Mouse (Mus musculus) stomach, embryonic 16.5 days (tissue): Measurements from ENCODE around the gene Gm11011. TPM values are rescaled to one million over a fixed set of nuclear protein-coding genes. Genes with fewer than 3 reads are reported as not detected.

Experiments
- ATAC-seq: fragments of 200-750 bp; cut with Nextera tagmentation; 2 replicates; pipeline ENCODE4 v1.8.0; 2017; ENCODE audit warnings: moderate number of reproducible peaks, moderate TSS enrichment; ENCODE audit not compliant: insufficient read depth, low FRiP score
- H3K27ac ChIP-seq: fragments of 300-500 bp; sonication (generic); 2 replicates; pipeline ENCODE4 v1.5.1; 2014; ENCODE audit warnings: low read length
- H3K27me3 ChIP-seq: fragments of 300-500 bp; sonication (generic); 2 replicates; pipeline ENCODE4 v1.6.1; 2014; ENCODE audit warnings: low read length, control low read depth, mixed read lengths; ENCODE audit not compliant: control insufficient read depth, insufficient read depth
- H3K36me3 ChIP-seq: fragments of 300-500 bp; sonication (generic); 2 replicates; pipeline ENCODE4 v1.6.1; 2014; ENCODE audit warnings: low read length; ENCODE audit not compliant: control insufficient read depth, insufficient read depth
- H3K4me1 ChIP-seq: fragments of 300-500 bp; sonication (generic); 2 replicates; pipeline ENCODE4 v1.6.1; 2014; ENCODE audit warnings: low read length, control low read depth, mixed read lengths; ENCODE audit not compliant: control insufficient read depth, insufficient read depth
- H3K4me2 ChIP-seq: fragments of 300-500 bp; sonication (generic); 2 replicates; pipeline ENCODE4 v1.6.1; 2014; ENCODE audit warnings: low read depth, low read length, mixed read lengths
- H3K4me3 ChIP-seq: fragments of 300-500 bp; sonication (generic); replicated peaks from 2 replicates; pipeline ENCODE4 v1.5.1; 2014; ENCODE audit warnings: mild to moderate bottlenecking, low read length
- H3K9ac ChIP-seq: fragments of 300-500 bp; sonication (generic); 2 replicates; pipeline ENCODE4 v1.6.1; 2014; ENCODE audit warnings: low read length
- H3K9me3 ChIP-seq: fragments of 300-500 bp; sonication (generic); replicated peaks from 2 replicates; pipeline ENCODE4 v1.6.1; 2016; ENCODE audit warnings: low read length, control low read depth; ENCODE audit not compliant: control insufficient read depth
- WGBS: fragments of 180-500 bp; shearing (Covaris S2); extraction: QIAGEN DNeasy Blood & Tissue Kit; methylation state at CpG from one replicate; pipeline ENCODE4 v1.1.7; 2014; 5-methylcytosine and 5-hydroxymethylcytosine counted together
- polyA plus RNA-seq: library from polyadenylated mRNA; unstranded; fragments of >200 nt; fragmentation: Nextera tagmentation; extraction: Ambion mirVana; gene quantifications from 2 replicates; pipeline ENCODE4 v1.2.1, GENCODE M21; 2015

Gene Gm11011
- polyA plus RNA-seq, 1 experiment from 2014 or later: not detected

DNA sequence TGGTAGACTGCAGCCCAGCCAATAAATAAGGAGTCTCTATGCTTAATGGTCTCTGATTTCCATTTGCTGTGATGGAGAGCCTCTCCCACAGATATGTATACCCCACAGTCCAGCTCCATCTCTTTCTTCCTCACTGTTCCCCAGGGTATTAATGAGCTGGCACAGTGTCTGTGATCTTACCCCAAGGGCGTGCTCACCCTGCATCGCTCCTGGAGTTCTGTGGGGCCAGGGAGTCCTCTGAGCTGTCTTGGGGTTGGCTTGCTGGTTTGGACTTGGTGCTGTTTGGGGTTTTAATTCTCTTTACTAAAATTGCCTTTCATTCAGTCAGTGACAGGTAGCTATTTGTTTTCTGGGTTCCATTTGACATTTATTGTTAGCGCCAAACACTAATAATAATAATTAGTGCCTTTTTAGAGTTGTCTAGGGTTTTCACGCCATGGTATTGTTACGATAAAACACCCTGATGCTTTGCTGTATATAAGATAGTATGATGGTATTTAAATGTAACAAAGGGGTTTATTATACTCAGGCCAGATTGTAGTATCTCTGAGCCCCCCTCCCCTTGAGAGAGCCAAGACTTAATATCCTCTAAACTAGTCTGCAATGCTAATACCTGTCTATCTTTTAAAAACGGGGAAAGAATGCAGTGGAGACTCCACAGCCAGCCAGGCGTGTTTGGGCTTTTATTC is 9.9 kb downstream of the Gm11011 start:
- Histone ChIP-seq H3K4me3 (no peak overlapping the region), H3K27me3 (no peaks in the 10 kb centered on the region), H3K27ac (no peak overlapping the region), H3K9me3 (no peaks in the 10 kb centered on the region), H3K9ac (no peak overlapping the region), H3K4me2 (no peak overlapping the region), H3K36me3 (no peaks in the 10 kb centered on the region), H3K4me1 (no peaks in the 10 kb centered on the region)
- no peak for ATAC-seq
- WGBS: 76% methylated on average over 7 of the region's 7 CpGs

DNA sequence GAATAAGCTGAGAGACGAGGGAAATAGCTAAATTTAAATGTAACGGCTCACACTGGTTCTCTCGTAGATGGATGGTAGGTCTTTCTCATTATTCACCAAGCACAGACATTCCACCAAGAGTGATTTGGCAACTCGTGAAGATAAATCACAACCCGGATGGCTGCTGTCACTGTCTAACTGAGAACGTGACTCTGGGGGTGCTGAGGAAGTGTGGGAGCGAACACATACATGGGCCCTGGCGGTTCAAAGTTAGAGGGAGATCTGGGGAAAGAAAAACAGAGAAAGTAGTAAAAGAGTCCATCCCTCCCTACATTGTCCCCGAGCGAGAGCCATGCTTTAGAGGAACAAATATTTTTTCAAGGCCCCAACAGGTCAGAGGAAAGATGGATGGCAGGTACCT is 17.5 kb downstream of the Gm11011 start:
- no peak overlapping the region for H3K4me2 ChIP-seq
- no peak overlapping the region for H3K4me3 ChIP-seq
- 69% methylated on average over 10 of the region's 10 CpGs for WGBS
- H3K27ac ChIP-seq: no peak overlapping the region
- no peak overlapping the region for H3K9ac ChIP-seq
- no peaks in the 10 kb centered on the region for H3K36me3 ChIP-seq
- no peaks in the 10 kb centered on the region for H3K27me3 ChIP-seq
- no peak for ATAC-seq
- H3K4me1 ChIP-seq: no peaks in the 10 kb centered on the region
- no peaks in the 10 kb centered on the region for H3K9me3 ChIP-seq

DNA sequence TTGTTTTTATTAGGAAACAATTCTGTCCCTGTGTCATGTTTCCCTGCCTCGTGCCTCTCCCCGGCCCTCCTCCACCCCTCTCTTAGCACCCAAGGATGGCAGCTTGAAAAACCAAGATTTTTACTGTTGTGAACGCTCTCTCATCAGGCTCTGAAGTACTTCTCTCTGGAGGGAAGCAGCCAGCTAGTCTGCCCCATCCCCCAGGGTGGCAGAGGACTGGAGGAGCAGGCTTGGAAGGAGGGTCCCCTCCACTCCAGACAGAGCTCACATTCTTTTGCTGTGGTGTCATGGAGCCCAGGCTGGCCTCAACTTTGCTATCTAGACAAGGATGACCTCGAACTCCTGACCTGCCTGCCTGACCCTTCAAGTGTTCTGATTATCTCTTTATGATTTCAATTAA is 21.4 kb downstream of the Gm11011 start:
- H3K27me3 ChIP-seq: no peaks in the 10 kb centered on the region
- no peaks in the 10 kb centered on the region for H3K36me3 ChIP-seq
- no peak overlapping the region for H3K9ac ChIP-seq
- H3K4me1 ChIP-seq: no peaks in the 10 kb centered on the region
- 60% methylated on average over 4 of the region's 4 CpGs for WGBS
- no peak for ATAC-seq
- H3K9me3 ChIP-seq: no peaks in the 10 kb centered on the region
- H3K4me2 ChIP-seq: no peak overlapping the region
- H3K27ac ChIP-seq: no peak overlapping the region
- H3K4me3 ChIP-seq: no peak overlapping the region

DNA sequence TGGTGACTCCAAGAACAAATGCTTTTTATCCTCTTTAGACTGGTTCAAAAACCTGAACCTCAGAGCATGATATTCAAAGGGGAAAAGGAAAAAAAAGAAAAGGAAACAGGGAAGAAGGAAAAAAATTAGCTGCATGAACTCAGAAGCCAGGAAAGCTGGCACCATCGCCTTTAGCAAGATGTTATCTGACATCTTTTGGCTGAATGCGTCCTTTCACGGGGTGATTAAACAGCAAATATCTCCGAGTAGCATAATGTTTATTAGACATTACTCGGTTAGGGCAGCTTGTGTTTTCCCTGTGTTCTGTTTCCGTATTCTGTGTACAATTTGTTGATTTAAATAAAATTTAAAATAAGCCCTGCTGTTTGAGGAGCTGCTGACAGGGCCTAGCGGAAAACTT is 21.8 kb downstream of the Gm11011 start:
- no peaks in the 10 kb centered on the region for H3K9me3 ChIP-seq
- no peak overlapping the region for H3K27ac ChIP-seq
- H3K9ac ChIP-seq: no peak overlapping the region
- H3K4me3 ChIP-seq: no peak overlapping the region
- H3K4me2 ChIP-seq: no peak overlapping the region
- WGBS: 56% methylated on average over 7 of the region's 7 CpGs
- H3K36me3 ChIP-seq: no peaks in the 10 kb centered on the region
- ATAC-seq: no peak
- H3K4me1 ChIP-seq: no peaks in the 10 kb centered on the region
- no peaks in the 10 kb centered on the region for H3K27me3 ChIP-seq

DNA sequence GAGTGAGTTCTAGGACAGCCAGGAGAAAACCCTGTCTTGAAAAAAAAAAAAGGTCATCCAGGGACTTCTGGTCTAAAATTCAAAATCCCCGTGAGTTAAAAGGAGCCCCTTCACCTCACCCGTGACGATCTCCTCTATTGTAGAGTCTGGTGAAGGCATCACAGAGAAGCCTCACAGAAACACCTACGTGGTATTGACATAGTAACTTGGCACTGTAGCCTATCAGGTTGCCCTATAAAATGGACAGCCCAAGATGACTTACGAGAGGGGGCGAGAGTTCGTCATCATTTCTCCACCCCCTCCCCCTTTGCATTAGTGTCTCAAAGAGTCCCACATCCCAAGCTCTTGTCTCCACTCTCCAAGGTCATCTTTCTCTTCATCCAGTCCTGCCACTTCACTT is 41.9 kb downstream of the Gm11011 start:
- ATAC-seq: no peak

DNA sequence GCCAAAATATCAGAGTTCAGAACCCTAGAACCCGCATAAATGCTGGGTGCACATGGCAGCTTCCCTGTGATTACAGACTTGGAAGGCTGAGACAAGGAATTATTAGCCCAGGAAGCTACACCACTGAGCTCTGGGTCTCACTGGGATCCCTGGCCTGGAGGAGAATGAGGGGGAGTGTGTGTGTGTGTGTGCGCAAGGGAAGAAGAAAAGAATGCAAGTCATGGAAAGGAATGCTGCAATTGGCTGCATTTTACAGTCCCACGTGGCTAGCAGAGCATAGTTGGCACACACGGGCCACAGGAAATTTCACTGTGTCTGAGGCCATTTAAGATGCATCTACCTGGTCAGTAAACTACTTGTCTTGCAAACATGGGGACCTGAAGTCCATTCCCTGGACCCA is 48.6 kb downstream of the Gm11011 start:
- H3K36me3 ChIP-seq: no peaks in the 10 kb centered on the region
- H3K27ac ChIP-seq: no peak overlapping the region
- H3K4me3 ChIP-seq: no peak overlapping the region
- H3K9me3 ChIP-seq: no peaks in the 10 kb centered on the region
- H3K27me3 ChIP-seq: no peaks in the 10 kb centered on the region
- no peaks in the 10 kb centered on the region for H3K4me1 ChIP-seq
- 66% methylated on average over 4 of the region's 4 CpGs for WGBS
- H3K4me2 ChIP-seq: no peak overlapping the region
- no peak for ATAC-seq
- H3K9ac ChIP-seq: no peak overlapping the region

More for the DNA sequence above, 41.9 kb downstream of the Gm11011 start:
- no peaks in the 10 kb centered on the region for H3K9me3 ChIP-seq
- H3K36me3 ChIP-seq: no peaks in the 10 kb centered on the region
- H3K27ac ChIP-seq: no peak overlapping the region
- no peak overlapping the region for H3K9ac ChIP-seq
- no peak overlapping the region for H3K4me2 ChIP-seq
- WGBS: 85% methylated on average over 7 of the region's 7 CpGs
- no peaks in the 10 kb centered on the region for H3K27me3 ChIP-seq
- no peaks in the 10 kb centered on the region for H3K4me1 ChIP-seq
- H3K4me3 ChIP-seq: no peak overlapping the region

Other genes with a start within 250 kb of the Gm11011 start
- gene Tshz2, start 45.3 kb upstream of the Gm11011 start, polyA plus RNA-seq: 11.2 and 13.5 TPM in 2 replicates